Mouse (Mus musculus): Measurements from ENCODE around the gene Dand5. TPM values are rescaled to one million over a fixed set of nuclear protein-coding genes. Genes with fewer than 3 reads are reported as not detected.
"Not testable (repeated sequence)": the region's sequence is repeated elsewhere in the genome, so short reads cannot be mapped to it uniquely, and the experiment has no call there.

Dand5 gene
- polyA plus RNA-seq, 1 experiment from 2014 or later, result 5.9 TPM

- Histone ChIP-seq H3K27ac (replicated peaks in 1 of 2; ENCODE audit: control insufficient read depth in 1 of 2, insufficient read depth in 1 of 2, low read depth in 2 of 2, low read length in 2 of 2) (peak overlapping the region; percentile 91), H3K9ac (ENCODE audit: low read length) (peak overlapping the region; percentile 96), H3K36me3 (ENCODE audit: control insufficient read depth, insufficient read depth, low read length) (peaks cover 36% of the 10 kb centered on the region), H3K4me1 (ENCODE audit: control insufficient read depth in 2 of 2, insufficient read depth in 2 of 2, low read length in 2 of 2) (peaks cover 10 to 21% of the 10 kb centered on the region in 2 experiments), H3K4me2 (ENCODE audit: low read length) (peak overlapping the region; percentile 73), H3K9me3 (ENCODE audit: control insufficient read depth, low read length) (no peaks in the 10 kb centered on the region), H3K4me3 (ENCODE audit: control insufficient read depth in 1 of 2, insufficient read depth in 1 of 2, low read depth in 1 of 2, low read length in 2 of 2) (peak overlapping the region; percentile 96), H3K27me3 (ENCODE audit: control insufficient read depth, insufficient read depth, low read length) (no peaks in the 10 kb centered on the region)
- peak; percentile 54 for ATAC-seq (ENCODE audit: insufficient number of reproducible peaks, insufficient read depth, low FRiP score, low read depth)
- WGBS, result under 1% methylated on average over 59 of the region's 59 CpGs
Observed at GRCm38 (mm10) chr8:84832034-84832717, 9.6 kb upstream of the Dand5 start.

- Histone ChIP-seq H3K27me3 (ENCODE audit: control insufficient read depth, insufficient read depth, low read length) (no peaks in the 10 kb centered on the region), H3K27ac (replicated peaks in 1 of 2; ENCODE audit: control insufficient read depth in 1 of 2, insufficient read depth in 1 of 2, low read depth in 2 of 2, low read length in 2 of 2) (peak within 1 kb of the TSS; percentile 91), H3K4me1 (ENCODE audit: control insufficient read depth in 2 of 2, insufficient read depth in 2 of 2, low read length in 2 of 2) (peaks cover 10 to 21% of the 10 kb centered on the region in 2 experiments), H3K4me3 (ENCODE audit: control insufficient read depth in 1 of 2, insufficient read depth in 1 of 2, low read depth in 1 of 2, low read length in 2 of 2) (peak within 1 kb of the TSS; percentile 96), H3K9ac (ENCODE audit: low read length) (peak within 1 kb of the TSS; percentile 96), H3K36me3 (ENCODE audit: control insufficient read depth, insufficient read depth, low read length) (peaks cover 30% of the 10 kb centered on the region), H3K4me2 (ENCODE audit: low read length) (peak within 1 kb of the TSS; percentile 73), H3K9me3 (ENCODE audit: control insufficient read depth, low read length) (no peaks in the 10 kb centered on the region)
- ATAC-seq (ENCODE audit: insufficient number of reproducible peaks, insufficient read depth, low FRiP score, low read depth), result no peak
- 61% methylated on average over 11 of the region's 11 CpGs for WGBS
Observed at GRCm38 (mm10) chr8:84831490-84831889, 8.9 kb upstream of the Dand5 start, which contains the start of gene Gadd45gip1. TSS of gene Gadd45gip1 (plus strand) at chr8:84831522.

- not testable (repeated sequence) for H3K27ac ChIP-seq (replicated peaks in 1 of 2; ENCODE audit: control insufficient read depth in 1 of 2, insufficient read depth in 1 of 2, low read depth in 2 of 2, low read length in 2 of 2); H3K9me3 ChIP-seq (ENCODE audit: control insufficient read depth, low read length); ATAC-seq (ENCODE audit: insufficient number of reproducible peaks, insufficient read depth, low FRiP score, low read depth); H3K36me3 ChIP-seq (ENCODE audit: control insufficient read depth, insufficient read depth, low read length); H3K4me3 ChIP-seq (ENCODE audit: control insufficient read depth in 1 of 2, insufficient read depth in 1 of 2, low read depth in 1 of 2, low read length in 2 of 2); H3K9ac ChIP-seq (ENCODE audit: low read length); H3K4me2 ChIP-seq (ENCODE audit: low read length); H3K27me3 ChIP-seq (ENCODE audit: control insufficient read depth, insufficient read depth, low read length)
- 64% methylated on average over 1 of the region's 2 CpGs for WGBS
- peaks cover 7 to 12% of the 10 kb centered on the region in 2 experiments for H3K4me1 ChIP-seq (ENCODE audit: control insufficient read depth in 2 of 2, insufficient read depth in 2 of 2, low read length in 2 of 2)
Observed at GRCm38 (mm10) chr8:84826518-84826917, 3.9 kb upstream of the Dand5 start.

GRCm38 (mm10) chr8:84825636-84826035 lies 3.0 kb upstream of the Dand5 start:
- Histone ChIP-seq H3K9me3 (ENCODE audit: control insufficient read depth, low read length) (no peaks in the 10 kb centered on the region), H3K4me1 (ENCODE audit: control insufficient read depth in 2 of 2, insufficient read depth in 2 of 2, low read length in 2 of 2) (peaks cover 7 to 12% of the 10 kb centered on the region in 2 experiments), H3K4me2 (ENCODE audit: low read length) (no peak overlapping the region), H3K27ac (replicated peaks in 1 of 2; ENCODE audit: control insufficient read depth in 1 of 2, insufficient read depth in 1 of 2, low read depth in 2 of 2, low read length in 2 of 2) (no peak overlapping the region), H3K4me3 (ENCODE audit: control insufficient read depth in 1 of 2, insufficient read depth in 1 of 2, low read depth in 1 of 2, low read length in 2 of 2) (no peak overlapping the region), H3K36me3 (ENCODE audit: control insufficient read depth, insufficient read depth, low read length) (no peaks in the 10 kb centered on the region), H3K9ac (ENCODE audit: low read length) (no peak overlapping the region), H3K27me3 (ENCODE audit: control insufficient read depth, insufficient read depth, low read length) (no peaks in the 10 kb centered on the region)
- no peak for ATAC-seq (ENCODE audit: insufficient number of reproducible peaks, insufficient read depth, low FRiP score, low read depth)
- 67% methylated on average over 4 of the region's 4 CpGs for WGBS

DNA sequence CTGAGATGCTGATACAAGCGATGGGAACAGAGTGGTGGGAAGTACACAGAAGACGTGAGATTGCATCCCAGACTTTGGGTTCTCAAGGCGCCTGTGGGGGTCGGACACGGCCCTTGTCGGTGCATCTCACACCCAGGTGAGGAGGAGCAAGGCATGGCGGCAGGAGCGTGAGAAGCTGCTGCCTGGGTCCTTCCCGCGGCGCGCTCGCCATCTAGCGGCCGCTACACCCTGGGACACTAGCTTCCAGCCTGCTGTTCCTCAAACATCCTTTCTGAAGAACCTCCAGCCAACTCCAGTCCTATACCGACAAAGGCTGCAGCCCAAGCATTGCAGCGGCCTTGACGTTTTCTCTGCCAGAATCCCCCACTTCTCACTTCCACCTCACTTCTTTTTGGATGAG lies 1.0 kb upstream of the Dand5 start:
- under 1% methylated on average over 18 of the region's 18 CpGs for WGBS
- H3K36me3 ChIP-seq (ENCODE audit: control insufficient read depth, insufficient read depth, low read length), result no peaks in the 10 kb centered on the region
- H3K4me2 ChIP-seq (ENCODE audit: low read length), result peak overlapping the region; percentile 52
- no peaks in the 10 kb centered on the region for H3K27me3 ChIP-seq (ENCODE audit: control insufficient read depth, insufficient read depth, low read length)
- no peaks in the 10 kb centered on the region for H3K9me3 ChIP-seq (ENCODE audit: control insufficient read depth, low read length)
- H3K9ac ChIP-seq (ENCODE audit: low read length), result no peak overlapping the region
- no peak overlapping the region for H3K4me3 ChIP-seq (ENCODE audit: control insufficient read depth in 1 of 2, insufficient read depth in 1 of 2, low read depth in 1 of 2, low read length in 2 of 2)
- H3K27ac ChIP-seq (replicated peaks in 1 of 2; ENCODE audit: control insufficient read depth in 1 of 2, insufficient read depth in 1 of 2, low read depth in 2 of 2, low read length in 2 of 2), result no peak overlapping the region
- peaks cover 7 to 12% of the 10 kb centered on the region in 2 experiments for H3K4me1 ChIP-seq (ENCODE audit: control insufficient read depth in 2 of 2, insufficient read depth in 2 of 2, low read length in 2 of 2)
- ATAC-seq (ENCODE audit: insufficient number of reproducible peaks, insufficient read depth, low FRiP score, low read depth), result peak; percentile 74

- peaks cover 0 to 11% of the 10 kb centered on the region in 2 experiments; a peak in 3 of 4 replicates for H3K4me1 ChIP-seq (ENCODE audit: control insufficient read depth in 2 of 2, insufficient read depth in 2 of 2, low read length in 2 of 2)
- no peak overlapping the region for H3K27ac ChIP-seq (replicated peaks in 1 of 2; ENCODE audit: control insufficient read depth in 1 of 2, insufficient read depth in 1 of 2, low read depth in 2 of 2, low read length in 2 of 2)
- no peak for ATAC-seq (ENCODE audit: insufficient number of reproducible peaks, insufficient read depth, low FRiP score, low read depth)
- H3K9me3 ChIP-seq (ENCODE audit: control insufficient read depth, low read length), result no peaks in the 10 kb centered on the region
- H3K4me3 ChIP-seq (ENCODE audit: control insufficient read depth in 1 of 2, insufficient read depth in 1 of 2, low read depth in 1 of 2, low read length in 2 of 2), result no peak overlapping the region
- peaks cover 12% of the 10 kb centered on the region for H3K27me3 ChIP-seq (ENCODE audit: control insufficient read depth, insufficient read depth, low read length)
- no peaks in the 10 kb centered on the region for H3K36me3 ChIP-seq (ENCODE audit: control insufficient read depth, insufficient read depth, low read length)
- no peak overlapping the region for H3K9ac ChIP-seq (ENCODE audit: low read length)
- H3K4me2 ChIP-seq (ENCODE audit: low read length), result no peak overlapping the region
- whole genome bisulfite sequencing, result 69% methylated on average over 17 of the region's 17 CpGs
Observed at GRCm38 (mm10) chr8:84816117-84816516, 6.5 kb downstream of the Dand5 start.

DNA sequence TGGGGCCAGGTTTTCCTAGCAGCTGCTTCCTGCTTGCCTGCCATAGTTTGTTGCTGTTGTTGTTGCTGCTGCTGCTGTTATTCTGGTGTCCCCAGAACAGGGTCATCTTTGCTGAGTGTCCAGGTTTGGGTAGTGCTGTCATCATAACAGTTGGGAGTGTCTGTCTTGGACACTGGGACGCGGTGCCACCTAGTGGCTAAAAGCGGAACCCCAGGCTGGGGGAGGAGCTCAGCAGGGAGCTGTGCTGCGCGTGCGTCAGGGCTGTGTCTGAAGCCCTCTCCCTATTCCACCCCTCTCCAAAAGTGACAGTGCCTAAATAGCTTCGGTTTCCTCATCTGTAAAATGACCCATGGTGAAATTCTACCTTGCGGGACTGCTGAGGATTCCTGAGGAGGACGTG lies 7.1 kb downstream of the Dand5 start:
- peaks cover 13% of the 10 kb centered on the region for H3K27me3 ChIP-seq (ENCODE audit: control insufficient read depth, insufficient read depth, low read length)
- peak; percentile 54; the same call in 1 of the 2 replicates for ATAC-seq (ENCODE audit: insufficient number of reproducible peaks, insufficient read depth, low FRiP score, low read depth)
- H3K9ac ChIP-seq (ENCODE audit: low read length), result no peak overlapping the region; the same call in 1 of the 2 replicates
- no peaks in the 10 kb centered on the region for H3K36me3 ChIP-seq (ENCODE audit: control insufficient read depth, insufficient read depth, low read length)
- no peak overlapping the region for H3K4me2 ChIP-seq (ENCODE audit: low read length)
- H3K9me3 ChIP-seq (ENCODE audit: control insufficient read depth, low read length), result no peaks in the 10 kb centered on the region
- H3K27ac ChIP-seq (replicated peaks in 1 of 2; ENCODE audit: control insufficient read depth in 1 of 2, insufficient read depth in 1 of 2, low read depth in 2 of 2, low read length in 2 of 2), result no peak overlapping the region
- WGBS, result 10% methylated on average over 9 of the region's 9 CpGs
- H3K4me3 ChIP-seq (ENCODE audit: control insufficient read depth in 1 of 2, insufficient read depth in 1 of 2, low read depth in 1 of 2, low read length in 2 of 2), result no peak overlapping the region
- H3K4me1 ChIP-seq (ENCODE audit: control insufficient read depth in 2 of 2, insufficient read depth in 2 of 2, low read length in 2 of 2), result peaks cover 0 to 15% of the 10 kb centered on the region in 2 experiments; a peak in 3 of 4 replicates

Data from heart, embryonic 14.5 days (tissue).